Mouse (Mus musculus): ENCODE measurements at regions not wholly inside any gene's neighbourhood (a gene's known extent, or its start where the extent isn't known, plus 50 kb on each side); places are given as distances from the start of the nearest gene placed in this dataset.

GRCm38 (mm10) chr4:87650837-87651236, 382.3 kb downstream of the Mllt3 start:
- no peak for TF ChIP-seq POLR2A (IDR thresholded peaks at IDR 0.05; ENCODE audit: borderline replicate concordance, low read depth, low read length)
- no peak for TF ChIP-seq CTCF (IDR thresholded peaks at IDR 0.05; ENCODE audit: low read depth, low read length)
- H3K4me3 ChIP-seq (ENCODE audit: insufficient read depth, low read length) = no peak overlapping the region

GRCm38 (mm10) chr4:87650393-87650792, 382.8 kb downstream of the Mllt3 start:
- no peak for TF ChIP-seq CTCF (IDR thresholded peaks at IDR 0.05; ENCODE audit: low read depth, low read length)
- TF ChIP-seq POLR2A (IDR thresholded peaks at IDR 0.05; ENCODE audit: borderline replicate concordance, low read depth, low read length) = no peak

More at GRCm38 (mm10) chr4:87650837-87651236, 382.3 kb downstream of the Mllt3 start:
- H3K27ac ChIP-seq (ENCODE audit: insufficient read depth, low read depth, low read length) = no peak overlapping the region
- peaks cover 20% of the 10 kb centered on the region for H3K4me1 ChIP-seq (ENCODE audit: control insufficient read depth, insufficient read depth, low read length)

GRCm38 (mm10) chr4:87648919-87649318, 384.2 kb downstream of the Mllt3 start:
- Histone ChIP-seq H3K4me3 (ENCODE audit: insufficient read depth, low read length) (no peak overlapping the region), H3K4me1 (ENCODE audit: control insufficient read depth, insufficient read depth, low read length) (peaks cover 16% of the 10 kb centered on the region), H3K27ac (ENCODE audit: insufficient read depth, low read depth, low read length) (no peak overlapping the region)
- TF ChIP-seq CTCF (IDR thresholded peaks at IDR 0.05; ENCODE audit: low read depth, low read length) (no peak), POLR2A (IDR thresholded peaks at IDR 0.05; ENCODE audit: borderline replicate concordance, low read depth, low read length) (no peak)

More at GRCm38 (mm10) chr4:87650393-87650792, 382.8 kb downstream of the Mllt3 start:
- Histone ChIP-seq H3K27ac (ENCODE audit: insufficient read depth, low read depth, low read length) (no peak overlapping the region), H3K4me3 (ENCODE audit: insufficient read depth, low read length) (no peak overlapping the region), H3K4me1 (ENCODE audit: control insufficient read depth, insufficient read depth, low read length) (peaks cover 20% of the 10 kb centered on the region)

- H3K4me1 ChIP-seq (ENCODE audit: control insufficient read depth, insufficient read depth, low read length) = peaks cover 9% of the 10 kb centered on the region
- no peak overlapping the region for H3K4me3 ChIP-seq (ENCODE audit: insufficient read depth, low read length)
- TF ChIP-seq POLR2A (IDR thresholded peaks at IDR 0.05; ENCODE audit: borderline replicate concordance, low read depth, low read length) (no peak), CTCF (IDR thresholded peaks at IDR 0.05; ENCODE audit: low read depth, low read length) (no peak)
- no peak overlapping the region for H3K27ac ChIP-seq (ENCODE audit: insufficient read depth, low read depth, low read length)
Measured at GRCm38 (mm10) chr4:87647932-87648911, 384.9 kb downstream of the Mllt3 start.

GRCm38 (mm10) chr4:87642002-87642401, 391.2 kb downstream of the Mllt3 start:
- TF ChIP-seq CTCF (IDR thresholded peaks at IDR 0.05; ENCODE audit: low read depth, low read length) (no peak), POLR2A (IDR thresholded peaks at IDR 0.05; ENCODE audit: borderline replicate concordance, low read depth, low read length) (no peak)
- Histone ChIP-seq H3K4me3 (ENCODE audit: insufficient read depth, low read length) (no peak overlapping the region), H3K4me1 (ENCODE audit: control insufficient read depth, insufficient read depth, low read length) (no peaks in the 10 kb centered on the region), H3K27ac (ENCODE audit: insufficient read depth, low read depth, low read length) (no peak overlapping the region)

GRCm38 (mm10) chr4:87641551-87641950, 391.6 kb downstream of the Mllt3 start:
- TF ChIP-seq CTCF (IDR thresholded peaks at IDR 0.05; ENCODE audit: low read depth, low read length) (no peak), POLR2A (IDR thresholded peaks at IDR 0.05; ENCODE audit: borderline replicate concordance, low read depth, low read length) (no peak)
- no peak overlapping the region for H3K27ac ChIP-seq (ENCODE audit: insufficient read depth, low read depth, low read length)
- no peaks in the 10 kb centered on the region for H3K4me1 ChIP-seq (ENCODE audit: control insufficient read depth, insufficient read depth, low read length)

GRCm38 (mm10) chr4:87638380-87638646, 394.9 kb downstream of the Mllt3 start:
- Histone ChIP-seq H3K4me1 (ENCODE audit: control insufficient read depth, insufficient read depth, low read length) (no peaks in the 10 kb centered on the region), H3K27ac (ENCODE audit: insufficient read depth, low read depth, low read length) (no peak overlapping the region), H3K4me3 (ENCODE audit: insufficient read depth, low read length) (no peak overlapping the region)
- no peak for TF ChIP-seq CTCF (IDR thresholded peaks at IDR 0.05; ENCODE audit: low read depth, low read length)
- no peak for TF ChIP-seq POLR2A (IDR thresholded peaks at IDR 0.05; ENCODE audit: borderline replicate concordance, low read depth, low read length)

More at GRCm38 (mm10) chr4:87641551-87641950, 391.6 kb downstream of the Mllt3 start:
- H3K4me3 ChIP-seq (ENCODE audit: insufficient read depth, low read length) = no peak overlapping the region

GRCm38 (mm10) chr4:87637629-87638379, 395.4 kb downstream of the Mllt3 start:
- Histone ChIP-seq H3K27ac (ENCODE audit: insufficient read depth, low read depth, low read length) (no peak overlapping the region), H3K4me1 (ENCODE audit: control insufficient read depth, insufficient read depth, low read length) (no peaks in the 10 kb centered on the region), H3K4me3 (ENCODE audit: insufficient read depth, low read length) (no peak overlapping the region)
- TF ChIP-seq CTCF (IDR thresholded peaks at IDR 0.05; ENCODE audit: low read depth, low read length) (no peak), POLR2A (IDR thresholded peaks at IDR 0.05; ENCODE audit: borderline replicate concordance, low read depth, low read length) (no peak)

GRCm38 (mm10) chr4:87611116-87611515, 380.8 kb upstream of the Slc24a2 start:
- no peaks in the 10 kb centered on the region for H3K4me1 ChIP-seq (ENCODE audit: control insufficient read depth, insufficient read depth, low read length)
- no peak overlapping the region for H3K27ac ChIP-seq (ENCODE audit: insufficient read depth, low read depth, low read length)
- H3K4me3 ChIP-seq (ENCODE audit: insufficient read depth, low read length) = no peak overlapping the region
- TF ChIP-seq POLR2A (IDR thresholded peaks at IDR 0.05; ENCODE audit: borderline replicate concordance, low read depth, low read length) = no peak
- TF ChIP-seq CTCF (IDR thresholded peaks at IDR 0.05; ENCODE audit: low read depth, low read length) = no peak

- TF ChIP-seq CTCF (IDR thresholded peaks at IDR 0.05; ENCODE audit: low read depth, low read length) = no peak
- TF ChIP-seq POLR2A (IDR thresholded peaks at IDR 0.05; ENCODE audit: borderline replicate concordance, low read depth, low read length) = no peak
- H3K4me3 ChIP-seq (ENCODE audit: insufficient read depth, low read length) = no peak overlapping the region
- no peaks in the 10 kb centered on the region for H3K4me1 ChIP-seq (ENCODE audit: control insufficient read depth, insufficient read depth, low read length)
- no peak overlapping the region for H3K27ac ChIP-seq (ENCODE audit: insufficient read depth, low read depth, low read length)
Measured at GRCm38 (mm10) chr4:87593644-87594043, 363.4 kb upstream of the Slc24a2 start.
